Mouse (Mus musculus) CD4-positive, CD25-positive, alpha-beta regulatory T cell, adult 4 months (primary cell): ENCODE results near the gene Olfr643. TPM values are rescaled to one million over a fixed set of nuclear protein-coding genes. Genes with fewer than 3 reads are reported as not detected.

Source experiments
- ATAC-seq: one replicate; pipeline ENCODE4 v1.8.0; 2017
- polyA plus RNA-seq, 2 experiments: library from polyadenylated mRNA; unstranded; fragments of 100-300 nt; shearing (Covaris generic); gene quantifications; one replicate each; pipeline ENCODE4 v1.2.1; 2017

Olfr643 gene
- not detected for polyA plus RNA-seq

GRCm38 (mm10) chr7:104137305-104137704, at the start of gene Olfr643:
Olfr643 (minus strand) TSS chr7:104137405.
- ATAC-seq, result no peak

DNA sequence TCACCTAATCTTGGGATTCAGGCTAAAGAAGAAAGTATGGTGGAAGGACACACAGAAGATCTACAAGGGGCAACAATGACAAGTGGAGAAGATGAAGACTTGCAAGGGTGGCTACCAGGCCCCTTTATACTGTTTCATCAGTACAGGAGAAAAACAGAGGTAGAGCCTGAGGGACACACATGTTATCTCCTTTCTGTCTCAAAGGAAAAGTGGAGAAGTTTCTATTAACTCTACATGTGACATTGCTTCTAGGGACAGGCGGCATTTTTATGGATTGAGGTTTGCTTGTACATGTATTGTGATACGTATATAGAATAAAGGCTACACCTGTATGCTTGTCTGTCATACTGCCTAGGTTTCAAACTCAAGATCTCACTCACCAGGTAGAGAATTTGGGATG, 46.1 kb upstream of the Olfr643 start, which contains the start of gene Olfr648:
Olfr648 (minus strand) TSS at position 101 of the 400 bp plus-strand sequence.
- no peak for ATAC-seq

GRCm38 (mm10) chr7:104179074-104179473, 41.9 kb upstream of the Olfr643 start:
- no peak for ATAC-seq

DNA sequence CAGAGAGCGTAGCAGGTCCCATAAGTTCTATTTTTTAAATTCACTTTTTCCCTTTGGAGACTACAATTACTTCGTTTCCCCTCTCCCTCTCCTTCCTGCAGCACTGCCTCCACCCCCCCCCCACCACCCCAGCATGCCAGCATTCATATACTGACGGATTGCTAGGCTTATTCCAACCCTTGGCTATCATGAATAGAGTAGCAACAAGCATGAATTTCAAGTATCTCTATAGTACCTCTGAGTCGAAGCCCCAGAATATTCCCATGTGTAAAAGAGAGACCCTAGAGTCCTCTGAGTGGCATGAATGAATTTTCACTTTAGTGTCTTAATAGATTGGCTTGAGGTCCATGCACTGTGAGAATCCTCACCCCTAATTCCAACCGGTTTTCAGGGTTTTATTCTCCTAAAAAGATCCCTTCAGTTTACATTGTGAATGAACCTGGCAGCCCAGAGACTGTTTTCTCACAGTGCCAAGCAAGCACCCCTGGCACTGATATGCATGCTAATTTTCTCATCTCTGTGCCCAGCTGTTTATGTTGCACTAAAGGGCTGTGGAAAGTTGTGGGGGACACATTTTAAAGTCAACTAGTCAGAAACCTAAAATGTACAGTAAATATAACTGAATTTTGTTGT, 41.3 kb upstream of the Olfr643 start:
- ATAC-seq, result no peak

- no peak for ATAC-seq
Measured at GRCm38 (mm10) chr7:104175085-104175484, 37.9 kb upstream of the Olfr643 start.

GRCm38 (mm10) chr7:104169634-104170204, 32.5 kb upstream of the Olfr643 start:
- ATAC-seq, result peak; percentile 76

DNA sequence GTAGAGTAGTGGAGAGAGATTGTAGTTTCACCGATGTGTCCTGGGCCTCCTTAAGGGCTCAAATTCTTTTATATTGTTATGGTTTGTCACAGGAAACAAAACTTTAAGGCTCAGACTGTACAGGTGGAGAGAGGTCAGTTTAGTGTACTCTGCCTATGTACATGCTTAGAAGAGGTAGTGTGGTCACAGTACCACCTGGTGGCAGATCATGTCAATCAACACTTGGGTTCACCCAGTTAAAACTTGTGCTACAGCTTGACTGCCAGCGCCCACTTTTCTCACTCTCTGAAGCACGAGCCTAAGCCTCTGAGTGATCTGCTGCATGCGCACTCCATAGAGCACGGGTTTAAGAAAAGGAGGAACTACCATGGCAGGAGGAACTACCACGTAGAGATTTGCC, 29.9 kb upstream of the Olfr643 start:
- no peak for ATAC-seq

DNA sequence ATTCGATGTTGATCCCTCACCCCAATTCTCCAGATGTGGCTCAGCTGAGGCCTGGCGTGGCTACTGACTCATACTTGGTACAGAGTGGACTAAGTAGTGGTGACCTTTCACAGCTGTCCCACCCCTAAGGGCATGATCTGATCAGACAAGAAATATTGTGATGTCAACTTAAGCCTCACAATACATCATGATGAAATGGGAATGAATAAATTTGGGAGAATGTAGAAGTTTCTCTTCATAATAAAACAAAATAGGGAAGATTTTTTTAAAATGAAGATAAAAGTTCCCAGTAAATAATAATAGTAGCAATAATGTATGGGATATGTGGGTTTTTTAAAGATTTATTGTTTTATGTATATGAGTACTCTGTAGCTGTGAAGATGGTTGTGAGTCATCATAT, 13.3 kb upstream of the Olfr643 start, which contains the start of gene Ubqlnl:
Ubqlnl (minus strand) TSS at position 101 of the 400 bp plus-strand sequence.
- no peak for ATAC-seq

DNA sequence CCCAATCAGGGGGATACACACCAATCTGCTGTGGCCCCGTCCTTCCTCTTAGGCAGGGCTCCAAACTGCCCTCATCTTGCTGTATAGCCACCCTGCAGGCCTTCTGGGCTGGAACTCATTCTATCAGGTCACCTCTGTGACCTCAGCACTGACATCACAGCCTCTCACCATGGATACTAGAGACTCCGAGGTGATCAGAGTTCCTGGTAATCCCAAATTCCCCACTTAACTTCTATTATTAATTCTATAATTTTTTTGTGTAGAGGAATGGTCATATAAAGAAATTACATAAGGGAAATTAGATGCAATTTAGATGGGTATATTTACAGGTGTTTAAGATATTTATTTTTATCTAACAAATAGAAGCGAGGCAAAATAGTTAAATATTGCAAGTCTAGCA, 6.0 kb upstream of the Olfr643 start, which contains the start of gene Ubqln3:
Ubqln3 (minus strand) TSS at position 101 of the 400 bp plus-strand sequence.
- no peak for ATAC-seq

- ATAC-seq, result no peak
Measured at GRCm38 (mm10) chr7:104129726-104130125, 7.5 kb downstream of the Olfr643 start, which contains the start of gene Ubqln5. Ubqln5 (minus strand) TSS chr7:104129826.

DNA sequence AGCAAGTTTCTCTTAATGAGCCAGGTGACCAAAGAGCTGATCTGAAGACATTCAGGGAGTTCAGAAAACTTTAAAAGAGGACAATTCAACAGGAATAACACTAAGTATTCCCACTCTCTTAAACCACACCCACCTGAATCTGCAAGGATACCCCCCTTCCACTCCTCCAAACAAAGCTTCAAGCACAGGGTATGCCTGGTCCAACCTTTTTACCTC, 32.5 kb downstream of the Olfr643 start, which contains the start of gene Olfr646:
Olfr646 (plus strand) TSS at position 117 of the 216 bp plus-strand sequence.
- ATAC-seq, result no peak

DNA sequence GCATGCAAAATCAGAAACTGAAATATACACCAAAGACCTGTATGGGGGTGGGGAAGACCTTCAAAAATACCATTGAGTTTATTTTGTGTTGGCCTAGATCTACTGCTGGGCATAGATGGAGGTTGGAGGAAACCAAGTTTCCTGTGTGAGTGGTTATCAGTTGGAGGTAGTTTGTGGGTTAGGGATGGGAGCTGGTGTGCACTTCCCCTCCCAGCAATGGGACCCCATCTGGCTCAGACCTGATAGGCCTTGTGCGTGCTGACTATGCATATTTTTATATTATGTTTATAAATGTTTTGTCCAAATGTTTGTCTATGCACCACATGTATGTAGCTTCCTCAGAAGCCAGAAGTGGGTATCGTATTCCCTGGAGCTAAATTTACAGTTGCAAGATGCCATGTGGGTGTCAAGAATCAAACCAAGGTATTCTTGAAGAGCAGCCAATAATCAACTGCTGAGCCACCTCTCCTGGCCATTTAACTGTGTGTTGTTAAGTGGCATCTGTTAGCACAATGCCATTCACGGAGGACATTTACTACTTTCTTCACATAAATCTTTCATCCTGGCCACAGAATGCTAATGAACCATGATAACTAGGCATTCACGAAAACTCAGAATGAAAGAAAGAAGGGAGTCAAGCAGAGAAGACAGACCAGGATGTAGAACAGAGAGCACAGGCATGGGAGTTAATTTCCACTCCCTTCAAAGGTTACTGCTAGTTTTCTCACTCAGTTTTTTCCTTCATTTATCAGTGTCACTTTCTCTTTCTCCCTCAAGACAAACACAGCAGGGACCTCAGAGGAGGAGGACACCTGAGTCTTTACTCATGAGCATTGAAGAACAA, 33.1 kb downstream of the Olfr643 start:
- ATAC-seq, result no peak

GRCm38 (mm10) chr7:104085365-104085764, 51.8 kb downstream of the Olfr643 start, which contains the start of gene Olfr645:
Olfr645 (minus strand) TSS chr7:104085465.
- ATAC-seq, result no peak

GRCm38 (mm10) chr7:104071769-104072168, 65.4 kb downstream of the Olfr643 start, which contains the start of gene Olfr644:
Olfr644 (minus strand) TSS chr7:104071869.
- no peak for ATAC-seq

- no peak for ATAC-seq
Measured at GRCm38 (mm10) chr7:104061345-104061744, 75.9 kb downstream of the Olfr643 start, which contains the start of gene 4930516K23Rik. 4930516K23Rik (minus strand) TSS chr7:104061445.

DNA sequence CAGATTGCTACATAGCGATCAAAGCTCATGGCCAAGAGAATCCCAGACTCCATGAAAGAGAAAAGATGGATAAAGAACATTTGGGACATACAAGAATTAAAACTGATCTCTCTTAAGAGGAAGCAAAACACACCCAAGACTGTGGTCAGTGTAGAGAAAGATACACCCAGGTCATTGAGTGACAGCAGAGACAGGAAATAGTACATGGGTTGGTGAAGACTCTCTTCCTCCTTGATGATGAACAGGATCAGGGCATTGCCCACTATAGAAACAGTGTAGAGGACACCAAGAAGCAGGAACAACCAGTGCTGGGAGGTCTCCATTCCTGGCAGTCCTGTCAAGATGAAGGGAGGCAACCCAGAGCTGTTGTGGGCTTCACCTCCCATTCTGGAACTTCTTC, 78.0 kb downstream of the Olfr643 start:
- no peak for ATAC-seq

GRCm38 (mm10) chr7:104052566-104052965, 84.6 kb downstream of the Olfr643 start, which contains the start of gene Olfr642:
Olfr642 (minus strand) TSS chr7:104052666.
- no peak for ATAC-seq

GRCm38 (mm10) chr7:104050745-104051144, 86.5 kb downstream of the Olfr643 start:
- no peak for ATAC-seq

DNA sequence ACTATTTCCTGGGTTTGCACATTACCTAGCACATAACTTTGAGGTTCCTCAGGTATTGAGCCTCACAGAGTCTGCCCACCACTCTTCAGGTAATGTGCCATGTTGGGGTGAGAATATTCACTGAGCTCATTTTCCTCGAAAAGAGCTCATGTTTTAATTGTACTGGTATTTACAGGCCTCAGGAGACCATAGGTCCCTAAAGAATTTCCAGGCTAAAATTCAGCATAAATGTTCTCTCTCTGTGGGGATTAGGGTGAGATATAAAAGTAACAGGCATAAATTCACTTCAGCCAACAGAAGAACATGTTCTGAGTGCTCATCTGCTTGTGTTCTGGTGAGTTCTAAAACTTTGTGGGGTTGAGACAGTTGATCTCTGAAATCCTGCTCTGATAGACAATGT, 102.1 kb downstream of the Olfr643 start, which contains the start of gene Olfr641:
Olfr641 (plus strand) TSS at position 301 of the 400 bp plus-strand sequence.
- ATAC-seq, result no peak

- ATAC-seq, result no peak
Measured at GRCm38 (mm10) chr7:104026978-104027377, 110.2 kb downstream of the Olfr643 start.

GRCm38 (mm10) chr7:104025473-104025872, 111.7 kb downstream of the Olfr643 start, which contains the start of gene Olfr640:
Olfr640 (minus strand) TSS chr7:104025573.
- no peak for ATAC-seq

GRCm38 (mm10) chr7:104021651-104022050, 115.6 kb downstream of the Olfr643 start:
- ATAC-seq, result no peak

DNA sequence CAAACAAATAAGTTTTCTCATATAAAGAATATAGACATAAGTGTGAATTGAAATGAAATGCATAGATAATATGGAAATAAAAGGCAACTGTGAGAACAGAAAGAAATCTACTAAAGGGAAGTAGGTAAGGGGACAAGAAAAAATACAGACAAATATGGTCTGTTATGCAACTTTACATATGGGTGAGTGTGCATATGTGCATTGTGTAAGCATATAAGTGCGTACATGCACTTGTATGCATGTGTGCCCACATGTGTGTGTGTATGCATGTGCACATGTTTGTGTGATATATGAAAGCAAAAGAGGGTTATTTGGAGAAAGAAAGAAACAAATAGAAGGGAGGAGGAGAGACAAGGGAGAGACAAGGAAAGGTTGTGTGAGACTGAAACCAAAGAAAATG, 118.3 kb downstream of the Olfr643 start:
- no peak for ATAC-seq
